Mouse (Mus musculus): Measurements from ENCODE around the gene Rnf182. TPM values are rescaled to one million over a fixed set of nuclear protein-coding genes. Genes with fewer than 3 reads are reported as not detected.
A peak's percentile ranks its signal among the peaks of the same experiment; 100 is the strongest.

Rnf182 gene
- total RNA-seq, 2 experiments from 2014 or later: 35.6 to 36.4 TPM

GRCm38 (mm10) chr13:43608854-43609253 lies 6.7 kb upstream of the Rnf182 start:
- DNase-seq (ENCODE audit: extremely low spot score in 1 of 2, low spot score in 1 of 2): no peak

DNA sequence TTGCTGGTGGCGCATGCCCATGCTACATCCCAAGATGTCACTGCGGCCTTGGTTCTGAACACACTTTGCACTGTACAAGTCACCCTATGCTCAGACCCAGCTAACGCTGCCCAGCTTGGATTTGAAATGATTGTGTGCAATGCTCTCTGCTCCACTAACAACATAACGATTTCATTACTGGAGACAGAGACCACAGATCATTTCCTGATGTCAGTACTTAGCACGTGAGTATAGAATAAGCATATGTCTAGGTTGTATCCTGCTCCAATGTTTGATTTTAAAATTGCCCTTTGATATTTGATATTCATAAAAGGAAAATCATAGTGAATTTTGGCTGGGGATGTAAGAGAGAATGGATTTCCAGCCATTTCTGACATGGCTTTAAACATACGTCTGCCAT lies 3.5 kb upstream of the Rnf182 start:
- DNase-seq (ENCODE audit: extremely low spot score in 1 of 2, low spot score in 1 of 2): no peak

DNA sequence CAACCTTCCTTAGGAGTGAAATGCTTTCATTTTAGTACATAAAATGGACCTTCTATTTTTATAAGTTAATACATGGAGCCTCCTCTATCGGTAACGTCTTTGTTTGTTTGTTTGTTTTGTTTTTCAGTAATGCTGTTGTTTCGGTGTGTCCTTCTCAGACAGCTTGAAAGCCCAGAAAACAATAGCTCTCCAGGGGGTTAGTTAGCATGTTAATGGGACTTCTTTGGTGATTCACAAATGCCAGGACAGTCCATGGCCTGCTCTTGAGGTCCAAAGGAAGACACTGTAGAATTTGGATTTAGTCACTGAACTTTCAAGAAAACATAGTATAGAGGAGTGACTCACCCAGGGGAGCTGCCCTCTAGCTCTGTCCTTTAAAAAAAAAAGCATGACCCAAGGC lies 843 bp upstream of the Rnf182 start:
- DNase-seq (ENCODE audit: extremely low spot score in 1 of 2, low spot score in 1 of 2): no peak

DNA sequence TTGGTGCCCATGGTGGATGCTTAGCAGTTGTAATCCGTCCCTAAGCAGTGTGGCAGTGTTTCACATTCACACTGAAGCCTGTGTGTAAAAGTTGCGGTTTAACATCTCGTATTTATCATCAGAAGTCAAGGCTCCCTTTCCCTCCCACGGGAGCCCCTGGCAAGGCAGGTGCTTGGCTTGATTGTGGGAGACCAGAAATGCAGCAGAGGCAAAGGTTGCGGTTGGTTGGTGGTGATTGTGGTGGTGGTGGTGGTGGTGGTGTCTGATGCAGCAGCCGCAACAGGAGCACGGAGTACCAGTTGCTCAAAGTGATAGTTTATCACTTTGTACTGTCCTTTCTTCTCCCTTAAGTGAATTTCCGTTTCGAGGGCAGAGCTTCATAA lies 325 bp upstream of the Rnf182 start:
- no peak for DNase-seq (ENCODE audit: extremely low spot score in 1 of 2, low spot score in 1 of 2)

DNA sequence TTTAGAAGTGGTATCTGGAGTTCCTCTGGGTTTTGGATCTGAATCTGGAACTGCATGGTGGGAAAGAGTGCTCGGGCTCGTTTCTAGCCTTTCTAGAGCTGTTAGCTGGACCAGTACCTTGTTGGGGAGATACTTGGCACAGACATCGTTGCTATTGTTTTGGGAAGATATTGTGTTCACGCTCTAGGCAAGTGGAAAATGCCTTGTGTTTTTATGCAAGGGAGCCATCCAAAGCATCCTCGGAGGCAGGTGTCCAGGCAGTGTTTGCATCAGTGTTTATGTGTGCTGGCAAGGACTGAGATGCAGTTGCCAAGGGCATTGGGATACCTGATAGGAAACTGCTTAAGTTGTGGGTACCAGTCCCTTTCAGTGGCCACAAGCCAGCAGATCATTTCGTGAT lies 1.0 kb downstream of the Rnf182 start:
- no peak for DNase-seq (ENCODE audit: extremely low spot score in 1 of 2, low spot score in 1 of 2)

DNA sequence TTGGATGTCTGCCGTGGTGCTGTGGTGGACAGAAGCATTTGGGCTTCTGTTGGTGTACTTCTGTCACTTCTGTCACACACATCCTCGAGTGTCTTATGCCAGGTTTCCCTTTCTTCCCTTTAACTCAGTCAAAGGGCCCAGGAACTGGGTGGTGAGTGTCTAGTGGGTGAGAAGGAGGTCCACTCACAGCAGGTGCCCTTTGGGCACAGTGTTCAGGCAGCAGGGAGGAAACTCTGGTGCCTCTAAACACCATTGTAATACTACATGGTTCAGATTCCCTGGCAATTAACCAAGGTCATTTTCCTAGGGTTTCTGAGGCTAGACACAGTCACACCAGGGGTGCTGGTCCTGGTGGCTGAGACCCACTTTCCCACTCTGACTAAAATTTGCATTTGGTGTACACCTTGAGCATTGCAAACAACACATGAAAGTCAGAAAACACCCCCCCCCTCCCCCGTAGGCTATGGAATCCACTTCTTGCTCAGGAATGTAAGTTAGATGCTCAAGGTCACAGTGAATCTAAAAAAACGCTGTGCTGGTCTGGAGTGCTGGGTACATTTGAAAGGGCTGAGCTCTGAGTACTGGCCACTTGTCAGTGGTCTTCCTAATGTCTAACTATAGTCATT lies 4.2 kb downstream of the Rnf182 start:
- DNase-seq (ENCODE audit: extremely low spot score in 1 of 2, low spot score in 1 of 2): no peak

DNA sequence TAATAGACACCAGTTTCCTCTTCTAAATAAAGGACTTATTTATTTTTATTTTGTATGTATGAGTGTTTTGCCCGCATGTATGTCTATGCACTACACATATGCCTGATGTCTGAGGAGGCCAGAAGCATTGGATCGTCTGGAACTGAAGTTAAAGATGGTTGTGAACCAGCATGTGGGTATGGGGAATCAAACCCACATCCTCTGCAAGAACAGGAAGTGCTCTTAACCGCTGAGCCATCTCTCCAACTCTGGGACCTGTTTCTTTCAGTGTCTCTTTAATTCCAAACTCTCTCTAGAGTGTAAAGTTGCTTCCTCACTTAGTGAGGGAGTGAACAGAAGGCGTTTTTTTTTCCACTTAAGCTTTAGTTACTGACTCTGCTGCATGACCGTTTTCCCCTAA lies 12.4 kb downstream of the Rnf182 start:
- no peak for DNase-seq (ENCODE audit: extremely low spot score in 1 of 2, low spot score in 1 of 2)

GRCm38 (mm10) chr13:43629785-43630184 lies 14.3 kb downstream of the Rnf182 start:
- no peak for DNase-seq (ENCODE audit: extremely low spot score in 1 of 2, low spot score in 1 of 2)

DNA sequence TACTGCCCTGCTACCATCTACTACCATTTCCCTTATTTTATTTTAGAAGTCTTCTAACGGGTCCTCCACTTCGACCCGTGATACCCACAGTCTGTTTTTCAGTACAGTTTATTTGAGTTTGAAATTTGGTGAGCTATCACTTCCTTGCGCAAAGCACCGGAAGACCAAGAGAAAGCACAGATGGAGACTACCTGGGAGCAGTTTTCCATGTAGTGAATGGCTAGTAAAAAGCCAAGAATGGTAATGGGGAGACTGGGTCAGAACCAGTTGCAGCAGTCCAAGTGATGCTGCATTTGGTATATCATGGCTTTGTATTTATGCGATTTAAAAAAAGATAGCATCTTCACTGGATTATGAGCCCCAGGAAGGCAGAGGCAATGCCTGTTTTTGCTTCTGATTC lies 15.8 kb downstream of the Rnf182 start:
- DNase-seq (ENCODE audit: extremely low spot score in 1 of 2, low spot score in 1 of 2): no peak

DNA sequence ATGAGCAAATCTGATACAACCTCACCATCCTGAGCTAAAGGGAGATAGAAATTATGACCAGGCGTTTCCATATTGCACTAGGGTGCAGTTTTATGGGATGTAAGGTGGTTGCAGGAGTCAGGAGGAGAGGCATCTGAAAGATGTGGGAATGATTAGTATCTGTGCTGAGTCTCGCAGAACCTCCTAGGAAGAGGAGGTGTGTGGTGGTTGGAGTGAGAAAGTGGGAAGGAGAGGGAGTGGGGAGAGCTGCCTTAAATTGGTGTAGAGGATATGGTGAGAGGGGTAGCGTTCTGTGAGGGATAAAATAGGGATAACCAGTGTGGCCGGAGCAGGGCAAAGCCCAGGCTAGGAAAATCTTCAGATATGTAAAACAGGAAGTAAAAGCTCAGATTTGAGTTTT lies 17.5 kb downstream of the Rnf182 start:
- DNase-seq (ENCODE audit: extremely low spot score in 1 of 2, low spot score in 1 of 2): no peak

DNA sequence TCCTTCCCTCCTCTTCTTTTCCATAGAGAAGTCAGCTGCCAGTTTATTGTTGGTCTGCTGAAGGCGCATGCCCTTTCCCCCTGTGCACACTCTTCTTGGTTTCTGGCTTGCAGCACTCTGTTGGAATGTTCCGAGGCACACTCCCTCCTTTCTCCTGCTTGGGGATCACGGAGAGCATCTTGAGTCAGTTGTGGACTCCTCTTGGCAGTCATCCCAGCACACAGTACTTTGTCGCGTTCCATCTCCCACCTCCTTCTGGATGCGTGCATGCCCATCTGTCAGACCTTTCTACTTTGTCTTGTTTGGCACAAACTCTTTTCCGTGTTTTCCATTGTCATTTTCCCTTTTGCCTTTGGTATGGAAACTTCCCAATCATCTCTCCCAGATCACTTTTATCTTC lies 22.2 kb downstream of the Rnf182 start:
- DNase-seq (ENCODE audit: extremely low spot score in 1 of 2, low spot score in 1 of 2): peak in 1 of 2 experiments; percentile 55

DNA sequence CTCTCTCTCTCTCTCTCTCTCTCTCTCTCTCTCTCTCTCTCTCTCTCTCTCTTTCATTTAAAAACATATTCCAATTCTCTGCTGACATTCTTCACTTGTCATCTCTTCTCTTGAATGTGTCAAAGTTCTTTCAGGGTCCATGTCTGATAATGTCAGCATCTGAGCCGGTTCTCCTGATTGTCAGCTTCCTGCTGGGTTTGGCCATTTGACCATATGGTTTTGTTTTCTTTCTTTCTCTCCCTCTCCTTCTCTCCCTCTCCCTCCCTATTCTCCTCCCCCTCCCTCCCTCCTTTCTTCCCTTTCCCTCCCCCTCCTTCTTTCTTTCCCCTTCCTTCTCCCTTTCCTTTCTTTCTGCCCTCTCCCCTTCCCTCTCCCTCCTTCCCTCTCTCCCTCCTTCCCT lies 29.5 kb downstream of the Rnf182 start:
- DNase-seq (ENCODE audit: extremely low spot score in 1 of 2, low spot score in 1 of 2): no peak

- DNase-seq (ENCODE audit: extremely low spot score in 1 of 2, low spot score in 1 of 2): no peak
Measured at GRCm38 (mm10) chr13:43648556-43648955, 33.0 kb downstream of the Rnf182 start.

DNA sequence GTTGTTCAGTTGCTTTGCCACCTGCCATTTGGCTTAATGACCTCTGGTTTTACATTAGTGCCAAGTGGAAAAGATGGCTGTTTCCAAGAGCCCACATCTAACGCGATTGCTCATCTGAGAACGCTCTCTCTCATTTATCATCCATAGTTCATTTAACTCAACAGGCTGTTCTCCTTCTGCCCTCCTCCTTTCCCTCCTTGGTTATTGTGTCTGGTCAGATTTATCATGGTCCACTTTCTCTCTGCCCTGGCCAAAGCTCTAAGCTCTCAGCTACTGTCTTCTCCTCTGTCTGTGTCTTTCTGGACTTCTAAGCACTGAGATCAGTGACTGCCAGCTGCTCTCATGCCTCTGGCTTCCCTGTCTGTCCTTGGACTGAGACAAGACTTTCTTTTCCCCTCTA lies 35.8 kb downstream of the Rnf182 start:
- no peak for DNase-seq (ENCODE audit: extremely low spot score in 1 of 2, low spot score in 1 of 2)

DNA sequence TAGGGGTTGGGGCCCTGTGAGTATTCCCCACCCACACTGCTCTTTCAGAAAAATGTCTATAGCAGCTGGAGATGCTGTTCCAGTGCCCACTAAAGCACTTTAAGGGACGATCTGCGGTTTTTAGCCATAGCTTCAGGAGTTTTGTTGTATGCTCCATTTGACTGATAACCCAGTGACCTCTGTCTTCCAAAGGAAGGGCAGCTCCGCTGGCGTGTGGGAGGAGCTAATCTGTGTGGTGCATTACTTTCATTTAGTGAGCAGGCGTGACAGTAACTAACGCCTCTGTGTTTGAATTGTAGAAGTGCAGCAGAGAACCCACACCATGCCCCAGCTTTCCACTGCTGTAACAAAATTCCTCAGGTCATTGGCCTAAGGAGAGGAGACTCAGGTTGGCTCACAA lies 38.6 kb downstream of the Rnf182 start:
- no peak for DNase-seq (ENCODE audit: extremely low spot score in 1 of 2, low spot score in 1 of 2)

- DNase-seq (ENCODE audit: extremely low spot score in 1 of 2, low spot score in 1 of 2): no peak
Measured at GRCm38 (mm10) chr13:43663225-43663624, 47.7 kb downstream of the Rnf182 start.

DNA sequence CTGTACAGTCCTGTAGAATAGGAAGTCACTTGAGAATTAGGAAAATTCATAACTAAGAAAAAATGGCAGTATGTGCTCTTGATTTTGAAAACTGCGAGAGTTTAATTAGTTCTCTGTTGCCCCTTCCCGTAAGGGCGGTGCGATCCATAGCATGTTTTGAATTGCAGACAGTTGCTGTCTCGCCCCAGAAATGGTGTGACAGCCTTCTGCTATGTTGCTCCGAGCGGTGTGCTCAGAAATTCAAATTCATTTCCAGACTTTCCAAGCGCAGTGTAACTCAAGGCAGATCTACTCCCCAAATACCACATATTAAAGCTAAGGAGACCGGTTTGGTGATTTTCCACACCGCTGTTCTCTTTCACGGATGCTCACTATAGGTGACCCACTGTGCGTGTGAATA lies 50.6 kb downstream of the Rnf182 start:
- no peak for DNase-seq (ENCODE audit: extremely low spot score in 1 of 2, low spot score in 1 of 2)

DNA sequence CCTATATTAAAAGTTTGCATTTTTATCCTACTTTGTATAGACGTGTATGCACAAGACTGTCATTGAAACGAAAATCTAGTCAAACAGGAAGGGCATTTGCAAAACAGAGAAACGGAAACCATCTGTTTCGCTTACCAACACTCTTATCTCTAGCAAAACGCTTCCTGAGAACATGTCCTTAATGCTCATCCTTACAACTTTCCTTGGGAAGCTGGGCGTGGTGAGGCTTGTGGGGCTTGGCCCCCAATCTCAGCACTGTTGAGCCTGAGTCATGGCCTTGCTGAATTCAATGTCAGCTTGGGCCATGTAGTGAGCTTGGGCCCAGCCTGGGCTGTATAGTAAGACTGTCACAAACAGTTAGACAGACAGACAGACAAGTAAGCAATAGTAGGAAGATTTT lies 51.4 kb downstream of the Rnf182 start:
- DNase-seq (ENCODE audit: extremely low spot score in 1 of 2, low spot score in 1 of 2): no peak

GRCm38 (mm10) chr13:43677159-43677882 lies 61.8 kb downstream of the Rnf182 start:
- no peak for DNase-seq (ENCODE audit: extremely low spot score in 1 of 2, low spot score in 1 of 2)

DNA sequence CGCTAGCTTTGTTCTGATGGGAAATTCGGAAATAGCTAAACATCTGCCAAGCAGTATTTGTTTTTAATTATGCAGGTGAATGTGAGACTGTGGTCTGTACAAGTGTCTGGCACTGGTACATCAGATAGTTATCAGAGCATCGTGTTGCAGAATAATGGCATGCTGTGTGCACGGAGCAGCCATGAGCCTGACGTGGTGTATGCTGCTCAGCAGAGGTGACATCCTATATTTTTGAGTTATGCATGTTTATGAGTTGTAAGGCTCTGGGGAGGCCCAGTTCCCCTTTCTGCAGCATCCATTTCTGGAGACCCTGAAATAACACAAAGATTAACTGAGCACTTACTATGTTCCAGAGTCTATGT lies 62.4 kb downstream of the Rnf182 start:
- no peak for DNase-seq (ENCODE audit: extremely low spot score in 1 of 2, low spot score in 1 of 2)

DNA sequence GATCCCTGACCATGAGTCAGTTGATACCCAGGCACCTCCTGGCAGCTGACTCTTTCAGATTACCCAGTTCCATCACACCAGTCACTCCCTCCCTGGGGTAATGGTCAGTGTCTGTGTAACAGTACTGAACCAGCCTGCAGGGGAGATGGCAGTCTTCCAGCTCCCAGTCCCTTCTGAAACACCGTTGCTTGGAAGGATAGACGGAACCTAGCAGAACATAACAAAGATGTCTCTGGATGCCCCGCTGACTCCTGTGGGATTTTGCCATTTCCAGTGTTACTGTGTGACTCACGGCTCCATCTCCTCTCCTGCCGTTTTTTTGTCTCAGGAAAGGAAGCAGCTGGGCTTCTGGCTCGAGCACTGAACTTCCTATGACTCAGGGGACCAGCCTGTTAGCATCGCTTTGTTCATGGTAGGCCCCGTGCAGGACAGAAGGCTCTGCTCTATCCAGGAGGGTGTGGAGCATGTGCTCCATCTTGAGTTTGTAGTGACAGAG lies 69.0 kb downstream of the Rnf182 start:
- no peak for DNase-seq (ENCODE audit: extremely low spot score in 1 of 2, low spot score in 1 of 2)

DNA sequence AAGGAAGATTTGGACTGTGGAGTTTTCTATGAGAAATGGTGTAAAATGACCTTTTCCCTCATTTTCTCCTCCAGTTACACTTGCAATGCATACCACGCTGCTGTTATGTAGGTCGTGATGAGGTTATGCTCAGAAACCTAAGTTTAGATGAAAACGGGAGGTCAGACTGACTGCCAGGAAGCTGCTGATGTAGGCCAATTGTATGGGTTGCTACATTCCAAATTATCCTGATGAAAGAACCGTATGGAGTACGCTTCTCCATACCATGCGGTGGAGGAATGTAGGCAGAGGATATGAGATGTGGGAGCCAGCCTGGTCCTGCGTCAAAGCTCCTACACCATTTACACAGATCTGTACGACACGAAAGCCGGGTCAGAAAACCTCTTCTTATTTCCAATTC lies 72.6 kb downstream of the Rnf182 start:
- DNase-seq (ENCODE audit: extremely low spot score in 1 of 2, low spot score in 1 of 2): no peak
